Mouse (Mus musculus): ENCODE data around the gene Fam189a1.

DNA sequence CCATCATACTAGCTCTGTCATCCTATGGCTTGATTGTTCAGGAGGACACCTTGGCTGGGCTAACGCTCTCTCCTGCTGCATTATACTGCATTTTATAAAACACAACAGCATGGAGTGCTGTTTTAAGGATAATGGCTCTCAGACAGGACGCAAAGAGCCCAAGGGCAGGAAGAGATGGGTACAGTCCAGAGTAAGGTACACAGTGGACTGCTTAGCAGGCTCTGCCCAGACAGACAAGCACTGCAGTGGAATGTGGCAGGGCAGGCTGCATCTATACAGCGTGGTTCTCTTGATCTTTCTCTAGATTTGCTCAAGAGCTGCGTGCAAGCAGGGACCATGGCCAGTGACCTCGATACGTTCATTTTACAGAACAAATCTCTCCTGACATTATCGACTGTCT, 90.9 kb downstream of the Fam189a1 start:
- TF ChIP-seq POLR2A (IDR thresholded peaks at IDR 0.05; ENCODE audit: borderline replicate concordance, low read depth, low read length) (no peak), CTCF (IDR thresholded peaks at IDR 0.05; ENCODE audit: low read depth, low read length) (no peak)

All from bone marrow macrophage, adult 2 months (primary cell).